Mouse (Mus musculus): Measurements from ENCODE around the gene Ddx41. TPM values are rescaled to one million over a fixed set of nuclear protein-coding genes. Genes with fewer than 3 reads are reported as not detected.

The Ddx41 gene
- polyA plus RNA-seq, 1 experiment from 2014 or later, result 39.9 TPM

GRCm38 (mm10) chr13:55483071-55483470 is 53.4 kb downstream of the Ddx41 start:
- Histone ChIP-seq H3K36me3 (ENCODE audit: control insufficient read depth, insufficient read depth, low read length) (peaks cover 17% of the 10 kb centered on the region), H3K4me3 (ENCODE audit: low read depth, low read length) (no peak overlapping the region), H3K4me2 (no peak overlapping the region), H3K4me1 (ENCODE audit: control insufficient read depth, insufficient read depth, low read length) (peaks cover 39% of the 10 kb centered on the region), H3K9me3 (replicated peaks; ENCODE audit: control insufficient read depth, low read length) (no peaks in the 10 kb centered on the region), H3K27ac (ENCODE audit: low read depth, low read length) (no peak overlapping the region; the same call in 1 of the 2 replicates), H3K27me3 (ENCODE audit: control insufficient read depth, insufficient read depth, low read length) (peaks cover 32% of the 10 kb centered on the region), H3K9ac (ENCODE audit: low read depth, low read length) (0 out of 2 replicates have a peak overlapping the region, but pooled peaks have one; percentile 22)
- no peak for ATAC-seq (replicated peaks; ENCODE audit: insufficient number of reproducible peaks, low FRiP score, low TSS enrichment)
- 25% methylated on average over 9 of the region's 9 CpGs for WGBS (ENCODE audit: insufficient replicate concordance)

- H3K36me3 ChIP-seq (ENCODE audit: control insufficient read depth, insufficient read depth, low read length), result peaks cover 18% of the 10 kb centered on the region
- WGBS (ENCODE audit: insufficient replicate concordance), result 71% methylated on average over 7 of the region's 7 CpGs
- peaks cover 39% of the 10 kb centered on the region for H3K4me1 ChIP-seq (ENCODE audit: control insufficient read depth, insufficient read depth, low read length)
- no peak overlapping the region for H3K4me3 ChIP-seq (ENCODE audit: low read depth, low read length)
- H3K9ac ChIP-seq (ENCODE audit: low read depth, low read length), result no peak overlapping the region
- no peak overlapping the region; the same call in 1 of the 2 replicates for H3K27ac ChIP-seq (ENCODE audit: low read depth, low read length)
- H3K27me3 ChIP-seq (ENCODE audit: control insufficient read depth, insufficient read depth, low read length), result peaks cover 31% of the 10 kb centered on the region
- no peaks in the 10 kb centered on the region for H3K9me3 ChIP-seq (replicated peaks; ENCODE audit: control insufficient read depth, low read length)
- no peak overlapping the region for H3K4me2 ChIP-seq
- no peak for ATAC-seq (replicated peaks; ENCODE audit: insufficient number of reproducible peaks, low FRiP score, low TSS enrichment)
These were observed 53.9 kb downstream of the Ddx41 start for GRCm38 (mm10) chr13:55482542-55482941.

Small RNA genes lying within 50 kb of the gene (microRNA-seq; reads per million reads assigned to microRNA genes)
- gene Mir6945 (ENCODE audit: borderline number of aligned reads), result 7.3 reads per million, percentile 43 among the genes with 10 or more reads in this experiment

Other genes with a start within 250 kb of the Ddx41 start
- gene Prelid1, start 216.2 kb downstream of the Ddx41 start, polyA plus RNA-seq (2014; fragmentation: Nextera tagmentation; extraction: Ambion mirVana), result 428 and 447 TPM in 2 replicates
- gene Rab24, start 214.7 kb downstream of the Ddx41 start, polyA plus RNA-seq (2014; fragmentation: Nextera tagmentation; extraction: Ambion mirVana), result 56.3 and 64.3 TPM in 2 replicates
- gene Mxd3, start 206.8 kb downstream of the Ddx41 start, polyA plus RNA-seq (2014; fragmentation: Nextera tagmentation; extraction: Ambion mirVana), result 17.6 and 18.0 TPM in 2 replicates
- 72.5 and 90.8 TPM in 2 replicates for gene Lman2, start 173.9 kb downstream of the Ddx41 start, polyA plus RNA-seq (2014; fragmentation: Nextera tagmentation; extraction: Ambion mirVana)
- 0.15 and 0.31 TPM in 2 replicates for gene Rgs14, start 166.9 kb downstream of the Ddx41 start, polyA plus RNA-seq (2014; fragmentation: Nextera tagmentation; extraction: Ambion mirVana)
- not detected in 2 replicates for gene Slc34a1, start 138.5 kb downstream of the Ddx41 start, polyA plus RNA-seq (2014; fragmentation: Nextera tagmentation; extraction: Ambion mirVana)
- gene Pfn3, start 121.4 kb downstream of the Ddx41 start, polyA plus RNA-seq (2014; fragmentation: Nextera tagmentation; extraction: Ambion mirVana), result not detected in 2 replicates
- gene F12, start 109.9 kb downstream of the Ddx41 start, polyA plus RNA-seq (2014; fragmentation: Nextera tagmentation; extraction: Ambion mirVana), result 0.42 and 1.5 TPM in 2 replicates
- 24.3 and 26.9 TPM in 2 replicates for gene Grk6, start 91.6 kb downstream of the Ddx41 start, polyA plus RNA-seq (2014; fragmentation: Nextera tagmentation; extraction: Ambion mirVana)
- gene Prr7, start 72.4 kb downstream of the Ddx41 start, polyA plus RNA-seq (2014; fragmentation: Nextera tagmentation; extraction: Ambion mirVana), result 0.21 and 0.34 TPM in 2 replicates
- 64.1 and 83.0 TPM in 2 replicates for gene Dbn1, start 48.5 kb downstream of the Ddx41 start, polyA plus RNA-seq (2014; fragmentation: Nextera tagmentation; extraction: Ambion mirVana)
- gene Pdlim7, start 23.0 kb downstream of the Ddx41 start, polyA plus RNA-seq (2014; fragmentation: Nextera tagmentation; extraction: Ambion mirVana), result 439 and 451 TPM in 2 replicates
- gene Dok3, start 7.4 kb downstream of the Ddx41 start, polyA plus RNA-seq (2014; fragmentation: Nextera tagmentation; extraction: Ambion mirVana), result 0.90 and 1.1 TPM in 2 replicates
- gene Fam193b, start 34.5 kb upstream of the Ddx41 start, polyA plus RNA-seq (2014; fragmentation: Nextera tagmentation; extraction: Ambion mirVana), result 19.1 and 21.9 TPM in 2 replicates
- gene Tmed9, start 37.1 kb upstream of the Ddx41 start, polyA plus RNA-seq (2014; fragmentation: Nextera tagmentation; extraction: Ambion mirVana), result 58.5 and 63.3 TPM in 2 replicates
- gene B4galt7, start 63.2 kb upstream of the Ddx41 start, polyA plus RNA-seq (2014; fragmentation: Nextera tagmentation; extraction: Ambion mirVana), result 15.8 and 18.8 TPM in 2 replicates
- 36.4 and 38.4 TPM in 2 replicates for gene Caml, start 86.3 kb upstream of the Ddx41 start, polyA plus RNA-seq (2014; fragmentation: Nextera tagmentation; extraction: Ambion mirVana)
- gene Ddx46, start 98.4 kb upstream of the Ddx41 start, polyA plus RNA-seq (2014; fragmentation: Nextera tagmentation; extraction: Ambion mirVana), result 32.4 and 34.2 TPM in 2 replicates
- 63.0 and 77.0 TPM in 2 replicates for gene B230219D22Rik, start 156.5 kb upstream of the Ddx41 start, polyA plus RNA-seq (2014; fragmentation: Nextera tagmentation; extraction: Ambion mirVana)
- 61.1 and 69.5 TPM in 2 replicates for gene Txndc15, start 178.0 kb upstream of the Ddx41 start, polyA plus RNA-seq (2014; fragmentation: Nextera tagmentation; extraction: Ambion mirVana)
- gene Pcbd2, start 190.7 kb upstream of the Ddx41 start, polyA plus RNA-seq (2014; fragmentation: Nextera tagmentation; extraction: Ambion mirVana), result 59.1 and 64.6 TPM in 2 replicates
- 0.11 and 0.23 TPM in 2 replicates for gene Catsper3, start 247.9 kb upstream of the Ddx41 start, polyA plus RNA-seq (2014; fragmentation: Nextera tagmentation; extraction: Ambion mirVana)